Mouse (Mus musculus) cerebellum, adult 18-20 months (tissue): ENCODE measurements around the gene Knstrn.

Source experiments
- DNase-seq, 2 experiments: peaks; one replicate each; pipeline ENCODE4 v3.0.0; 2021

The Knstrn gene

DNA sequence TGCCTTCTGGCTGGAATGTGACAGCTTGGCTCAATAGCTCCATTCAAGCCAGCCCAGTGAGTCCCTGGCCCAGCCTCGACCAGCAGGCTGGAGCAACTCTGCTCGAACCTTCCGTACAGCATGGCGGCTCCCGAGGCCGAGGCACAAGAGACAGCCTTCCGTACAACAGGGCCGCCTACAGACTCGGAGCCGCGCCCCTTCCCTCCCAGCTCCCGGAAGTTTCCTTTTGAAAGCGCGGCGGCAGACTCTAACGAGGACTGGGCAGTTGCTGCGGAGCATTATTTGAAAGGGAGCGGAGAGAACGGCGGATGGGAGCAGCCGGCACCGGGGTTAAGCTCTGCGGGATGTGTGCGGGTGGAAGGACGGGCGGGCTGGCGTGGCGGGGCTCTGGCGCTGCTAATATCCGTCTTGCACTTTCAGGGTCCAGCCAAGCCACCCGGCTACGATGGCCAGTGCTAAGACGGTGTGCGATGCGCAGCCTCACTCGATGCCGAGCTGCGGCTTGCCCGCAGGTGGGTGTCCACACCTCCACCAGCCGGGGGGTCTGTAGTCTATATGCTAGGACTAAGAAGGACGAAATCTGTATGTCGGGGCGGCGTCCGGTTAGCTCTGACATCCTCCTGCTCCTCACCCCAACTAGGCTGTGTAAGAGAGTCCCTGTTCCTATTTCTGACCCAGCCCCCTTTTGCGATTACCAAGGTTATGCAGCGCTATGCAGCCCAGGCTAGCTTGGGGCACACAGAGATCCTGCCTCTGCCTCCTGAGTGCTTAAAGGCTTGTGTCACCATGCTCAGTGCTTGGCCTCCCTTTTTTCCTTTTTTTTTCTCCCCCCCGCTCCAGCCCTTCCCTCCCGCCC is at the start of gene Knstrn:
Gene Knstrn, plus strand, starts transcription at position 23 of the 856 bp plus-strand sequence.
- peak; percentile 86 to 93 for DNase-seq

- peak; percentile 71 to 73 for DNase-seq
Observed at GRCm38 (mm10) chr2:118764094-118764831, 49.5 kb upstream of the Knstrn start.

- DNase-seq, result no peak
Observed at GRCm38 (mm10) chr2:118764875-118765274, 48.9 kb upstream of the Knstrn start.

DNA sequence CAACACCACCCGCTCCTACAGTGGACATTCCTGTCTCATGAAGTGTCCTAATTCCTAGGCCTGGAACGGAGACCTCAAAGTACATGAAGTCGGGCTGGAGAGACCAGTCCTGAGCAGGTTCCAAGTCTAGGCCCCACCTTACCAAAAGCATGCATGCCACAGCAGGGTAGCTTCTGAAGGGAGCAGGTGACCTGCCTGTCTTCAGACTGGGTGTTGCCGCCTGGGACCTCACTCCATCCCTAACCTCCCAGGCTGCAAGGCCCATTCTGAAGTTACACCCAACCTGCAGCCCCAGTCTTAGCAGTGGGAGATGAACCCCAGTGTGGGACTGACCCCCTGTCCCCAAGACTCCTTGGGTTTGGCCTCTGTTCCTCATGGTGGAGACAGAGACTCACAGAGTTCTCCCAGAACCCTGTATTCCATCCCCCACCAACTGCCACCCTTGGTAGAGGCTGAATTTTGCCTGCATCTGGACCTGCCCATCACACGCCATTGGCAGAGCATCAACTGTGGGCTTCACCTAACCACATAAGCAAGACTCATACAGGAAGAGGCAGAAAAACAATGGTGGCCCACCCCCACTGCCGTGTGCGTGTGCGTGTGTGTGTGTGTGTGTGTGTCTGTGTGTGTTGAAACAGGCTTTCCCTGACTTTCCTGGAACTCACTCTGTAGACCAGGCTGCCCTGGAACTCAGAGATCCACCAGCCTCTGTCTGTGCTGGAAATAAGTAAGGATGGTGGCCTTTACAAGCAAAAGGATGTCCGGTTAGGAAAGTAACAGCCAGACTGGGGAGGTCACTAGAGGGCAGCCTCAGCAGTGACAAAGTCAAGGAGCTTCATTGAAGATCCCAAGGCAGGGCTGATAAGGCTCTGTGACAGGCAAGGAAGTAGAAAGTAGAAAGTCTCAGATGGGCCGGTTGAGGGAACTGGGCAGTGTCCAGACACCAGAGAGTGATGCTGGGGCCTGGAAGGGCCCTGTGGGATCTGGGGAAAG is 47.5 kb upstream of the Knstrn start:
- no peak for DNase-seq

DNA sequence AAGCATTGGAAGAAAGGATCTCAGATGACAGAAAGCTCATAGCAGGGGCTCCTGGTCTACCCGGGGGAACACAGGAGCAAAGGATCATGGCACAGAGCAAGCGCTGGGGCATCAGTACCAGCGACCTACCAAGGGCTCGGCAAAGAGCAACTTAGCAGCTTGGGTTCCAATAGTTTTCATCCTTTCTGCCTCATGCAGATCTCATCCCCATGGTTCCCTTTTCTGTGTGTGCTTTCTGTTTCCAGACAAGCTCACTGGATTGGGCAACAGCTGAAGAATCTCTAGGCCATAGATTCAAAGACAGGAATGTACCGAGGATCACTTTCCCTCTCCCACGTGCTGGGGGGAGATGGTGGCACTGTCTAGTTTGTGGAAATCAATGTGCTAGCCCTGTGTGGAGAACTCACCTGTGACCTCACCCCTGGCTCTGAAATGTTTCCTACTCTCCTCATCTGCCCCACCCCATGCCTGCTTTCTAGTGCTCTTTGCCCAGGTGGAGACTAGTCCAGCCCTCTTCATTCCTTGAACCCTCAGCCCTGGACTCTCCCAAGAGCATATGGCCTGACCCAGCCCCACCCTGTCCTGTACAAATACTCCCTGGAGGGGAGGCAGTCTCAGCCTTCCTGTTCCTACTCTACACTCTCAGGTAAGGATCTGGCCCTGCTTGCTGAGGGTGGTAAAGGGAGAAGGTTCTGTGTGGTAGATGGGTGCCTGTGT is 41.5 kb upstream of the Knstrn start, which contains the start of gene Phgr1:
Gene Phgr1, plus strand, starts transcription at position 612 of the 717 bp plus-strand sequence.
- no peak for DNase-seq

GRCm38 (mm10) chr2:118774536-118774935 is 39.3 kb upstream of the Knstrn start:
- DNase-seq, result no peak

DNA sequence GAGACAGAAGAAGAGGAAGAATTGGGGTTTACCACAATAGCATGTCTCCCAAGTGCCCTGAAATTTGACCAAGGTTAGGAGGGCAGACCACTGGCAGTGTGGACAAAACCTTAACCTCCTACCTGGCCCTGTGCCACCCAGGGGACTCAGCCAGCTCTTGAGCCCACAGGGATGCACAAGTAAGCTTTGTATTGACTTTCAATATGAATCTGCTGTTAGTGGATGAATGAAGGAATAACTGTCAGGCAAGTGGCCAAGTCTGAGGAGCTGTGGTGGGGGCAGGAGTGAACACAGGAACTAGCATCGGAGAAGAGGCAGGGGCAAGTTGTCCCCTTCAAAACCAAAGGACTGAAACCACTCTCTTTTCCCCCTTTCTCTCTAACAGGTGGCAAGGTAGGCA is 38.4 kb upstream of the Knstrn start:
- DNase-seq, result peak; percentile 33 to 54

- DNase-seq, result peak; percentile 68 to 79
Observed at GRCm38 (mm10) chr2:118775846-118776245, 38.0 kb upstream of the Knstrn start.

- DNase-seq, result peak; percentile 34 to 44
Observed at GRCm38 (mm10) chr2:118776295-118776694, 37.5 kb upstream of the Knstrn start.

GRCm38 (mm10) chr2:118778418-118778817 is 35.4 kb upstream of the Knstrn start:
- DNase-seq, result no peak

GRCm38 (mm10) chr2:118779065-118779464 is 34.7 kb upstream of the Knstrn start:
- peak; percentile 45 to 54 for DNase-seq

- peak; percentile 95 to 97 for DNase-seq
Observed at GRCm38 (mm10) chr2:118779504-118780480, 34.0 kb upstream of the Knstrn start, which contains the start of gene Disp2. Disp2 (plus strand) TSS chr2:118779719.

DNA sequence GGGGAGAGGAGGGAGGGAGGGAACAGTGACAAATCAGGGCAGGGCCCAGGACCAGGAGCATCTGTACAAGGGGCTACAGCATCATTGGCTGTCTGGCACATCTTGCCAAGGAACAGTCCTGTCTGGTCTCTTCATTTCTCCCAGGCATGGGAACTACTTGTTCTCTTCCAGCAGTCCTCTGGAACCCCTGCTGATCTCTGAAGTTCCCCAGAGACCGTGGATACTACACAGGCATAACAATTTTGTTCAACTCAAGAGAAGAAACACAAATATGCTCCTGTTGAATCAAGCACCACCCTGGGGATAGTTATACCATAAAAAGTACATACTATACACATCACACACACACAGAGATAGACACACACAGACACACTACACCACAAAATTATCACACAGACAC is 32.7 kb upstream of the Knstrn start:
- DNase-seq, result no peak

DNA sequence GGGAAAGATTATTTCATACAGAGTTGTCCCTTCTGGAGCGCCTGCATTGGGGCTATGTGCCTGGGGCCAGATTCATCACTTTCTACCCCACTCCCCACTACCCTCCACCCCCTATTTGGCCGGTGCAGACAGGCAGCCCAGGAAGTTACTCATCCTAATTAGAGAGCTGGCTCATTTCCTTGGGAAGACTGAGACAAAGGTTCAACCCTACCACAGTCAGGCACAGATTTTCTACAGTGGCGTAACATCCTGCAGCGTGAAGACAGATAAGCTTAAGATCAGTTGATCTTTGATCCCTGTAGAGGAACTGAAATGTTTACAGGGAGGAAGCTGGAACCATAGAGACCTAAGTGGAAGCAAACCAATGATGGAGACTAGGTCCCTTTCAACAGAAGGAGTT is 31.5 kb upstream of the Knstrn start:
- no peak for DNase-seq

GRCm38 (mm10) chr2:118783093-118783492 is 30.7 kb upstream of the Knstrn start:
- DNase-seq, result no peak

- no peak for DNase-seq
Observed at GRCm38 (mm10) chr2:118783663-118784062, 30.1 kb upstream of the Knstrn start.

GRCm38 (mm10) chr2:118786525-118786924 is 27.3 kb upstream of the Knstrn start:
- DNase-seq, result no peak

- peak; percentile 83 to 88 for DNase-seq
Observed at GRCm38 (mm10) chr2:118789501-118789900, 24.3 kb upstream of the Knstrn start.

DNA sequence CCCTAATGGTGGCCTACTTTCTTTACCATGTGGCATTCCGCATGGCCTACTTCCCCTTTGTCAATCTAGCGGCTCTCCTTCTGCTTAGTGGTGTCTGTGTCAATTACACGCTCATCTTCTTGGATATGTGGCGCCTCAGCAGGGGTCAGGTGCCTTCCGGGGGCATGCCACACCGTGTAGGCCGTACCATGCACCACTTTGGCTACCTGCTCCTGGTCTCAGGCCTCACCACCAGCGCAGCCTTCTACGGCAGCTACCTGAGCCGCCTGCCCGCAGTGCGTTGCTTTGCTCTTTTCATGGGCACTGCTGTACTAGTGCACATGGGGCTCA is 23.6 kb upstream of the Knstrn start:
- no peak for DNase-seq
